ENCODE assay signal across 29 mouse cellular contexts in genomic region chr19:36819199-36819598, GRCm38 (mm10). TPM values are rescaled to one million over a fixed set of nuclear protein-coding genes. Genes with fewer than 3 reads are reported as not detected.
DNase-seq lines count a peak whose midpoint lies in the region; ATAC-seq lines count a peak whose summit lies in the region.
"Had no signal": no experiment of that assay in that cellular context is flagged by ENCODE, and none has a peak within 500 bp of the region (broad histone marks: within the 10 kb centered on the region; RNA-seq: fewer than 3 reads in every experiment).

No protein-coding gene starts in this region.

- no peak overlapping the region for H3K9ac ChIP-seq in heart, embryonic 16.5 days (ENCODE audit: low read length)

- H3K36me3 ChIP-seq in heart, embryonic 16.5 days (ENCODE audit: control insufficient read depth, insufficient read depth) = no peaks in the 10 kb centered on the region
- H3K36me3 ChIP-seq in heart, embryonic 10.5 days = no peaks in the 10 kb centered on the region
- H3K36me3 ChIP-seq: embryonic facial prominence, embryonic 13.5 days; forebrain, embryonic 10.5 days; forebrain, embryonic 15.5 days; liver, embryonic 12.5 days; neural tube, embryonic 15.5 days had no signal

- no peak overlapping the region for H3K4me3 ChIP-seq in heart, embryonic 16.5 days (ENCODE audit: low read length)
- H3K4me3 ChIP-seq in heart, embryonic 10.5 days = no peak overlapping the region

- peak; percentile 94 for DNase-seq in heart, adult 11 months
- no peak for DNase-seq in heart, postnatal 25 days (ENCODE audit: low spot score)
- no peak for DNase-seq in heart, embryonic 10.5 days (ENCODE audit: low spot score)
- DNase-seq in lung, postnatal 14 days = peak; percentile 25
- no peak for DNase-seq in lung, postnatal 25 days (ENCODE audit: low spot score)
- DNase-seq in ZHBTc4 (ENCODE audit: low read depth, low spot score) = peak; percentile 20
- DNase-seq: adrenal gland, adult 2 months; adrenal gland, postnatal 36 days; cerebellum, adult 18-20 months; gastrocnemius, postnatal 10 days; kidney, adult 9 months; kidney, postnatal 10 days; layer of hippocampus, postnatal 36 days; left cerebral cortex, postnatal 4 days; liver, postnatal 0 days; midbrain, embryonic 14.5 days; retina, postnatal 1 day; right cerebral cortex, postnatal 14 days; thymus, adult 18-20 months; thymus, postnatal 36 days had no signal

- H3K27ac ChIP-seq in heart, embryonic 16.5 days (ENCODE audit: low read length) = peak overlapping the region; percentile 48
- no peak overlapping the region for H3K27ac ChIP-seq in heart, embryonic 10.5 days
- H3K27ac ChIP-seq: embryonic facial prominence, embryonic 13.5 days; forebrain, embryonic 15.5 days; hindbrain, embryonic 14.5 days; liver, embryonic 12.5 days had no signal

- 75% methylated on average over 6 of the region's 6 CpGs for WGBS in heart, embryonic 16.5 days
- WGBS in heart, embryonic 10.5 days = 70% methylated on average over 5 of the region's 6 CpGs

- H3K9me3 ChIP-seq in heart, embryonic 16.5 days (replicated peaks; ENCODE audit: control insufficient read depth, low read length) = no peaks in the 10 kb centered on the region
- no peaks in the 10 kb centered on the region for H3K9me3 ChIP-seq in heart, embryonic 10.5 days
- H3K9me3 ChIP-seq: embryonic facial prominence, embryonic 13.5 days; forebrain, embryonic 10.5 days; forebrain, embryonic 15.5 days; liver, embryonic 12.5 days; neural tube, embryonic 15.5 days had no signal

- no peaks in the 10 kb centered on the region for H3K27me3 ChIP-seq in heart, embryonic 16.5 days (ENCODE audit: control insufficient read depth, insufficient read depth, low read length)
- H3K27me3 ChIP-seq in heart, embryonic 10.5 days (ENCODE audit: insufficient read depth, poor library complexity, severe bottlenecking) = no peaks in the 10 kb centered on the region
- H3K27me3 ChIP-seq: embryonic facial prominence, embryonic 13.5 days; liver, embryonic 12.5 days; neural tube, embryonic 15.5 days had no signal

- 0 out of 2 replicates have a peak, but pooled peaks cover 5% of the 10 kb centered on the region for H3K4me1 ChIP-seq in heart, embryonic 16.5 days (ENCODE audit: control insufficient read depth, insufficient read depth, low read length)
- H3K4me1 ChIP-seq in heart, embryonic 10.5 days = peaks cover 10% of the 10 kb centered on the region; the same call in 1 of the 2 replicates

- intact Hi-C loops in heart, postnatal 25 days (cut with DNase I) = loop anchor here (10.0 kb wide), 1 partner anchor 156 kb away; no protein-coding TSS in a partner anchor

- no peak overlapping the region for H3K4me2 ChIP-seq in heart, embryonic 16.5 days (ENCODE audit: low read depth, low read length)

- no peak for ATAC-seq in heart, embryonic 16.5 days (replicated peaks; ENCODE audit: extremely low read depth, insufficient read depth, low FRiP score)
- ATAC-seq: activated CD4-positive, CD25-positive, alpha-beta regulatory T cell, adult 4 months; forebrain, embryonic 15.5 days; intestine, postnatal 0 days; liver, embryonic 12.5 days; liver, postnatal 0 days had no signal

RNA-seq across cellular contexts. Expression of gene Tnks2, which starts 14.8 kb away (rescaled TPM):
- 10 to 100 TPM; 73.8 to 79.6 TPM for total RNA-seq in heart, postnatal 25 days (2021)
- 25.8 and 36.0 TPM in 2 replicates for polyA plus RNA-seq in heart, embryonic 16.5 days (2015; fragmentation: Nextera tagmentation; extraction: Ambion mirVana)
- polyA plus RNA-seq in heart, embryonic 10.5 days (2016; fragmentation: Nextera tagmentation; extraction: Ambion mirVana) = 57.2 and 57.3 TPM in 2 replicates

Comparison
In these comparisons a context has a peak if more than half of its experiments do, and no peak if none do; other contexts are left out.
1. DNase-seq: peak in heart, adult 11 months (single experiment), lung, postnatal 14 days (single experiment) and ZHBTc4 (single experiment); none in heart, postnatal 25 days (single experiment), heart, embryonic 10.5 days (single experiment) and lung, postnatal 25 days (single experiment).